Mouse (Mus musculus) C2C12 (cell line): ENCODE data around the gene Dntt.

Source experiments
- CEBPB ChIP-seq: IDR thresholded peaks from one replicate; pipeline ENCODE4 v1.6.1; 2011; ENCODE audit warnings: low read depth, mild to moderate bottlenecking, control low read depth, moderate library complexity
- CTCF ChIP-seq: IDR thresholded peaks from one replicate; pipeline ENCODE4 v1.5.1; 2011; ENCODE audit not compliant: control insufficient read depth, insufficient read depth, insufficient read length
- FOSL1 ChIP-seq: IDR thresholded peaks from one replicate; pipeline ENCODE4 v1.8.0; 2011; ENCODE audit warnings: mild to moderate bottlenecking, low read length; ENCODE audit not compliant: poor library complexity, insufficient read depth, severe bottlenecking
- MAX ChIP-seq: IDR thresholded peaks from one replicate; pipeline ENCODE4 v1.6.1; 2011; ENCODE audit warnings: mild to moderate bottlenecking, control low read depth
- USF1 ChIP-seq: IDR thresholded peaks from one replicate; pipeline ENCODE4 v1.6.1; 2011; ENCODE audit warnings: low read depth, mild to moderate bottlenecking, control low read depth, moderate library complexity

GRCm38 (mm10) chr19:41039110-41039509 is 10.0 kb downstream of the Dntt start:
- TF ChIP-seq CTCF (no peak), FOSL1 (no peak), CEBPB (no peak), MAX (no peak), USF1 (no peak)
